Mouse (Mus musculus) C2C12 (cell line): Measurements from ENCODE around the gene Gdnf. TPM values are rescaled to one million over a fixed set of nuclear protein-coding genes. Genes with fewer than 3 reads are reported as not detected.
A peak's percentile ranks its signal among the peaks of the same experiment; 100 is the strongest.

ENCODE experiments used
- H3K27me3 ChIP-seq: one replicate; pipeline ENCODE4 v1.6.1; 2011; ENCODE audit not compliant: control insufficient read depth, insufficient read depth, insufficient read length
- H3K36me3 ChIP-seq: one replicate; pipeline ENCODE4 v1.6.1; 2011; ENCODE audit not compliant: control insufficient read depth, insufficient read depth
- H3K4me3 ChIP-seq: one replicate; pipeline ENCODE4 v1.5.1; 2011; ENCODE audit warnings: mild to moderate bottlenecking, control low read depth; ENCODE audit not compliant: poor library complexity, insufficient read depth, severe bottlenecking
- H3K79me2 ChIP-seq: one replicate; pipeline ENCODE4 v1.6.1; 2011; ENCODE audit not compliant: control insufficient read depth, insufficient read depth
- H3K79me3 ChIP-seq: one replicate; pipeline ENCODE4 v1.6.1; 2011; ENCODE audit warnings: low read depth, control low read depth
- H3ac ChIP-seq: one replicate; pipeline ENCODE3; 2011; ENCODE audit warnings: low read depth; ENCODE audit not compliant: control insufficient read depth, insufficient read length
- CEBPB ChIP-seq: IDR thresholded peaks from one replicate; pipeline ENCODE4 v1.6.1; 2011; ENCODE audit warnings: low read depth, mild to moderate bottlenecking, control low read depth, moderate library complexity
- CTCF ChIP-seq: IDR thresholded peaks from one replicate; pipeline ENCODE4 v1.5.1; 2011; ENCODE audit not compliant: control insufficient read depth, insufficient read depth, insufficient read length
- FOSL1 ChIP-seq: IDR thresholded peaks from one replicate; pipeline ENCODE4 v1.8.0; 2011; ENCODE audit warnings: mild to moderate bottlenecking, low read length; ENCODE audit not compliant: poor library complexity, insufficient read depth, severe bottlenecking
- MAX ChIP-seq: IDR thresholded peaks from one replicate; pipeline ENCODE4 v1.6.1; 2011; ENCODE audit warnings: mild to moderate bottlenecking, control low read depth
- MYOD1 ChIP-seq: IDR thresholded peaks from one replicate; pipeline ENCODE4 v1.6.1; 2011; ENCODE audit warnings: low read depth; ENCODE audit not compliant: control insufficient read depth, insufficient read length
- MYOG ChIP-seq: IDR thresholded peaks from one replicate; pipeline ENCODE4 v1.6.1; 2011; ENCODE audit not compliant: control insufficient read depth, insufficient read length; ENCODE audit errors: extremely low read depth
- USF1 ChIP-seq: IDR thresholded peaks from one replicate; pipeline ENCODE4 v1.6.1; 2011; ENCODE audit warnings: low read depth, mild to moderate bottlenecking, control low read depth, moderate library complexity
- long read RNA-seq, 2 experiments: library from polyadenylated mRNA; unstranded; transcript quantifications; one replicate each; pipeline ENCODE4 v2.0.0; 2019 to 2020
- polyA plus RNA-seq: library from polyadenylated mRNA; unstranded; fragments of >200 nt; fragmentation: generic; extraction: Trizol; gene quantifications from one replicate; pipeline ENCODE4 v1.2.1, GENCODE M21; 2012; ENCODE audit warnings: missing spikeins

Gdnf gene
- polyA plus RNA-seq: 4.2 TPM
- long read RNA-seq, experiment 1: 0 reads
- long read RNA-seq, experiment 2, transcript Gdnf-201 (3 exons, 3,674 nt): major isoform, 40 of 54 reads
- long read RNA-seq, experiment 2, partial matches to known transcripts: 5 of 54 reads
- long read RNA-seq, experiment 2, other reads (novel, unspliced or antisense): 9 of 54 reads

GRCm38 (mm10) chr15:7810556-7811252 lies at the start of gene Gdnf:
Gene Gdnf (plus strand): TSS chr15:7810846.
- no peaks in the 10 kb centered on the region for H3K79me3 ChIP-seq
- peaks cover 19% of the 10 kb centered on the region for H3K79me2 ChIP-seq
- H3K27me3 ChIP-seq: no peaks in the 10 kb centered on the region
- H3K4me3 ChIP-seq: peak within 1 kb of the TSS; percentile 62
- no peaks in the 10 kb centered on the region for H3K36me3 ChIP-seq
- peak within 1 kb of the TSS; percentile 90 for H3ac ChIP-seq
- TF ChIP-seq MAX: no peak
- TF ChIP-seq MYOG: no peak
- TF ChIP-seq USF1: no peak
- TF ChIP-seq FOSL1: no peak
- TF ChIP-seq MYOD1: no peak
- no peak for TF ChIP-seq CTCF
- TF ChIP-seq CEBPB: no peak

- H3ac ChIP-seq: no peak overlapping the region
- no peak overlapping the region for H3K4me3 ChIP-seq
- no peaks in the 10 kb centered on the region for H3K79me2 ChIP-seq
- H3K27me3 ChIP-seq: no peaks in the 10 kb centered on the region
- H3K79me3 ChIP-seq: no peaks in the 10 kb centered on the region
- TF ChIP-seq MYOG (no peak), USF1 (no peak), CTCF (no peak), MAX (no peak), CEBPB (no peak)
- no peaks in the 10 kb centered on the region for H3K36me3 ChIP-seq
These were observed 43.5 kb upstream of the Gdnf start for GRCm38 (mm10) chr15:7767166-7767565.

GRCm38 (mm10) chr15:7772983-7773382 lies 37.7 kb upstream of the Gdnf start:
- H3K36me3 ChIP-seq: no peaks in the 10 kb centered on the region
- no peaks in the 10 kb centered on the region for H3K79me2 ChIP-seq
- TF ChIP-seq USF1 (peak; percentile 64), FOSL1 (no peak)
- no peak overlapping the region for H3ac ChIP-seq
- H3K4me3 ChIP-seq: no peak overlapping the region
- no peaks in the 10 kb centered on the region for H3K27me3 ChIP-seq
- no peaks in the 10 kb centered on the region for H3K79me3 ChIP-seq

GRCm38 (mm10) chr15:7781517-7781916 lies 29.1 kb upstream of the Gdnf start:
- Histone ChIP-seq H3K4me3 (no peak overlapping the region), H3K79me2 (no peaks in the 10 kb centered on the region), H3K27me3 (no peaks in the 10 kb centered on the region), H3K36me3 (no peaks in the 10 kb centered on the region), H3K79me3 (no peaks in the 10 kb centered on the region), H3ac (no peak overlapping the region)
- TF ChIP-seq MAX: no peak

- TF ChIP-seq USF1: no peak
- TF ChIP-seq MYOD1: no peak
- no peak for TF ChIP-seq CEBPB
- no peak for TF ChIP-seq FOSL1
- TF ChIP-seq MAX: peak; percentile 13
- TF ChIP-seq MYOG: no peak
- peak; percentile 84 for TF ChIP-seq CTCF
- no peaks in the 10 kb centered on the region for H3K27me3 ChIP-seq
These were observed 730 bp upstream of the Gdnf start for GRCm38 (mm10) chr15:7809841-7810391.

GRCm38 (mm10) chr15:7811253-7811625 lies 593 bp downstream of the Gdnf start:
- peak overlapping the region; percentile 90 for H3ac ChIP-seq
- no peaks in the 10 kb centered on the region for H3K27me3 ChIP-seq
- TF ChIP-seq CEBPB (no peak), MAX (no peak), CTCF (no peak), MYOD1 (no peak), MYOG (no peak), USF1 (no peak), FOSL1 (no peak)
- H3K4me3 ChIP-seq: peak overlapping the region; percentile 62
- no peaks in the 10 kb centered on the region for H3K36me3 ChIP-seq
- no peaks in the 10 kb centered on the region for H3K79me3 ChIP-seq
- peaks cover 19% of the 10 kb centered on the region for H3K79me2 ChIP-seq

More at GRCm38 (mm10) chr15:7809841-7810391, 730 bp upstream of the Gdnf start:
- H3K79me3 ChIP-seq: no peaks in the 10 kb centered on the region
- peaks cover 16% of the 10 kb centered on the region for H3K79me2 ChIP-seq
- H3ac ChIP-seq: peak overlapping the region; percentile 90
- peak overlapping the region; percentile 62 for H3K4me3 ChIP-seq
- H3K36me3 ChIP-seq: no peaks in the 10 kb centered on the region
